Mouse (Mus musculus) ES-Bruce4 (cell line): ENCODE measurements around the gene C1qtnf3. TPM values are rescaled to one million over a fixed set of nuclear protein-coding genes. Genes with fewer than 3 reads are reported as not detected.

ENCODE experiments used
- H3K27ac ChIP-seq: 2 replicates; pipeline ENCODE4 v1.5.1; 2012; ENCODE audit warnings: low read length, inconsistent platforms; ENCODE audit not compliant: insufficient read depth
- H3K27me3 ChIP-seq: 2 replicates; pipeline ENCODE4 v1.6.1; 2012; ENCODE audit warnings: mild to moderate bottlenecking, low read length, inconsistent platforms; ENCODE audit not compliant: control insufficient read depth, poor library complexity, insufficient read depth, severe bottlenecking
- H3K36me3 ChIP-seq: 2 replicates; pipeline ENCODE4 v1.6.1; 2012; ENCODE audit warnings: inconsistent platforms, mild to moderate bottlenecking, low read length, moderate library complexity; ENCODE audit not compliant: control insufficient read depth, poor library complexity, insufficient read depth, severe bottlenecking
- H3K4me1 ChIP-seq: one replicate; pipeline ENCODE4 v1.8.1; 2011; ENCODE audit warnings: low read length; ENCODE audit not compliant: control insufficient read depth, insufficient read depth
- H3K4me3 ChIP-seq: 2 replicates; pipeline ENCODE4 v1.5.1; 2011; ENCODE audit warnings: low read depth, mild to moderate bottlenecking, low read length
- H3K9ac ChIP-seq: 2 replicates; pipeline ENCODE4 v1.6.1; 2012; ENCODE audit warnings: low read depth, mild to moderate bottlenecking, inconsistent platforms; ENCODE audit not compliant: poor library complexity, severe bottlenecking
- H3K9me3 ChIP-seq: replicated peaks from 2 replicates; pipeline ENCODE4 v1.6.1; 2012; ENCODE audit warnings: mild to moderate bottlenecking, low read length, inconsistent platforms; ENCODE audit not compliant: control insufficient read depth, poor library complexity, insufficient read depth, severe bottlenecking
- CTCF ChIP-seq: IDR thresholded peaks from one replicate; pipeline ENCODE4 v1.8.1; 2011; ENCODE audit warnings: low read depth, low read length
- EP300 ChIP-seq: IDR thresholded peaks from 2 replicates; pipeline ENCODE4 v1.6.1; 2011; ENCODE audit warnings: low read depth, low read length; ENCODE audit not compliant: insufficient read depth
- POLR2A ChIP-seq: IDR thresholded peaks from one replicate; pipeline ENCODE4 v1.8.1; 2011; ENCODE audit warnings: low read length; ENCODE audit not compliant: insufficient read depth
- polyA plus RNA-seq: library from polyadenylated mRNA; stranded (reverse); fragments of >200 nt; gene quantifications from 2 replicates; pipeline ENCODE4 v1.2.4, GENCODE M21; 2011; ENCODE audit warnings: low read depth; ENCODE audit not compliant: missing spikeins, insufficient read depth, insufficient read length

The C1qtnf3 gene
- polyA plus RNA-seq, 1 experiment, result not detected

- H3K27ac ChIP-seq, result no peak overlapping the region
- no peaks in the 10 kb centered on the region for H3K36me3 ChIP-seq
- no peaks in the 10 kb centered on the region; the same call in 1 of the 2 replicates for H3K9me3 ChIP-seq
- no peaks in the 10 kb centered on the region for H3K4me1 ChIP-seq
- no peak overlapping the region for H3K4me3 ChIP-seq
- H3K27me3 ChIP-seq, result no peaks in the 10 kb centered on the region
- H3K9ac ChIP-seq, result no peak overlapping the region
- TF ChIP-seq EP300, result no peak
- TF ChIP-seq POLR2A, result no peak
- TF ChIP-seq CTCF, result no peak
Observed at GRCm38 (mm10) chr15:10933930-10934329, 18.2 kb upstream of the C1qtnf3 start.

GRCm38 (mm10) chr15:10940148-10941108 lies 11.7 kb upstream of the C1qtnf3 start:
- TF ChIP-seq POLR2A, result no peak
- TF ChIP-seq CTCF, result no peak
- TF ChIP-seq EP300, result no peak
- H3K4me3 ChIP-seq, result no peak overlapping the region
- no peaks in the 10 kb centered on the region; the same call in 1 of the 2 replicates for H3K9me3 ChIP-seq
- H3K27me3 ChIP-seq, result no peaks in the 10 kb centered on the region
- H3K4me1 ChIP-seq, result no peaks in the 10 kb centered on the region
- no peak overlapping the region for H3K9ac ChIP-seq
- H3K27ac ChIP-seq, result no peak overlapping the region
- no peaks in the 10 kb centered on the region for H3K36me3 ChIP-seq

- no peak for TF ChIP-seq CTCF
- TF ChIP-seq EP300, result no peak
- no peak for TF ChIP-seq POLR2A
Observed at GRCm38 (mm10) chr15:10941901-10942300, 10.2 kb upstream of the C1qtnf3 start.

GRCm38 (mm10) chr15:10947852-10948251 lies 4.3 kb upstream of the C1qtnf3 start:
- no peaks in the 10 kb centered on the region; the same call in 1 of the 2 replicates for H3K27me3 ChIP-seq
- no peaks in the 10 kb centered on the region for H3K36me3 ChIP-seq
- no peak overlapping the region for H3K27ac ChIP-seq
- TF ChIP-seq POLR2A (no peak), EP300 (no peak), CTCF (no peak)
- H3K4me3 ChIP-seq, result no peak overlapping the region
- H3K9me3 ChIP-seq, result no peaks in the 10 kb centered on the region
- H3K9ac ChIP-seq, result no peak overlapping the region
- no peaks in the 10 kb centered on the region for H3K4me1 ChIP-seq

More at GRCm38 (mm10) chr15:10941901-10942300, 10.2 kb upstream of the C1qtnf3 start:
- H3K36me3 ChIP-seq, result no peaks in the 10 kb centered on the region
- H3K27me3 ChIP-seq, result no peaks in the 10 kb centered on the region
- H3K27ac ChIP-seq, result no peak overlapping the region
- no peak overlapping the region for H3K9ac ChIP-seq
- no peaks in the 10 kb centered on the region for H3K9me3 ChIP-seq
- H3K4me3 ChIP-seq, result no peak overlapping the region
- no peaks in the 10 kb centered on the region for H3K4me1 ChIP-seq

- H3K4me3 ChIP-seq, result no peak overlapping the region
- TF ChIP-seq CTCF (no peak), EP300 (no peak), POLR2A (no peak)
- no peaks in the 10 kb centered on the region for H3K27me3 ChIP-seq
- no peaks in the 10 kb centered on the region for H3K9me3 ChIP-seq
- H3K27ac ChIP-seq, result no peak overlapping the region
- H3K36me3 ChIP-seq, result no peaks in the 10 kb centered on the region
- no peaks in the 10 kb centered on the region for H3K4me1 ChIP-seq
- no peak overlapping the region for H3K9ac ChIP-seq
Observed at GRCm38 (mm10) chr15:10952760-10953305, 701 bp downstream of the C1qtnf3 start.

- Histone ChIP-seq H3K36me3 (no peaks in the 10 kb centered on the region), H3K4me1 (no peaks in the 10 kb centered on the region), H3K27me3 (no peaks in the 10 kb centered on the region), H3K27ac (no peak overlapping the region), H3K4me3 (no peak overlapping the region), H3K9me3 (no peaks in the 10 kb centered on the region), H3K9ac (no peak overlapping the region)
- TF ChIP-seq POLR2A (no peak), CTCF (no peak), EP300 (no peak)
Observed at GRCm38 (mm10) chr15:10953465-10953864, 1.3 kb downstream of the C1qtnf3 start.
